Mouse (Mus musculus): ENCODE measurements around the gene Ctsd. TPM values are rescaled to one million over a fixed set of nuclear protein-coding genes. Genes with fewer than 3 reads are reported as not detected.

Ctsd gene
- polyA plus RNA-seq, 1 experiment from 2014 or later = 316 TPM

GRCm38 (mm10) chr7:142375261-142375724, 12.5 kb downstream of the Ctsd start:
- H3K27me3 ChIP-seq (replicated peaks; ENCODE audit: control insufficient read depth, insufficient read depth, low read length) = peaks cover 30% of the 10 kb centered on the region
- no peak overlapping the region for H3K4me3 ChIP-seq (ENCODE audit: low read depth, low read length)
- H3K27ac ChIP-seq (ENCODE audit: low read depth, low read length) = no peak overlapping the region
- no peak overlapping the region for H3K9ac ChIP-seq (ENCODE audit: low read depth, low read length)
- WGBS = 88% methylated on average over 6 of the region's 6 CpGs
- H3K4me2 ChIP-seq = no peak overlapping the region
- no peak for ATAC-seq (replicated peaks; ENCODE audit: low FRiP score)
- H3K9me3 ChIP-seq (ENCODE audit: control insufficient read depth, low read length) = no peaks in the 10 kb centered on the region
- DNase-seq (ENCODE audit: low spot score) = no peak
- peaks cover 33% of the 10 kb centered on the region for H3K36me3 ChIP-seq (ENCODE audit: control insufficient read depth, insufficient read depth, low read length)
- H3K4me1 ChIP-seq (replicated peaks; ENCODE audit: control insufficient read depth, insufficient read depth, low read length) = peaks cover 43% of the 10 kb centered on the region

GRCm38 (mm10) chr7:142374413-142375015, 13.3 kb downstream of the Ctsd start:
- H3K27me3 ChIP-seq (replicated peaks; ENCODE audit: control insufficient read depth, insufficient read depth, low read length) = peaks cover 35% of the 10 kb centered on the region
- no peak overlapping the region for H3K27ac ChIP-seq (ENCODE audit: low read depth, low read length)
- ATAC-seq (replicated peaks; ENCODE audit: low FRiP score) (no peak), DNase-seq (ENCODE audit: low spot score) (no peak)
- 87% methylated on average over 5 of the region's 5 CpGs for WGBS
- peaks cover 36% of the 10 kb centered on the region for H3K4me1 ChIP-seq (replicated peaks; ENCODE audit: control insufficient read depth, insufficient read depth, low read length)
- H3K9ac ChIP-seq (ENCODE audit: low read depth, low read length) = no peak overlapping the region
- no peak overlapping the region for H3K4me2 ChIP-seq
- H3K36me3 ChIP-seq (ENCODE audit: control insufficient read depth, insufficient read depth, low read length) = peaks cover 25% of the 10 kb centered on the region
- H3K9me3 ChIP-seq (ENCODE audit: control insufficient read depth, low read length) = no peaks in the 10 kb centered on the region
- H3K4me3 ChIP-seq (ENCODE audit: low read depth, low read length) = no peak overlapping the region

- 71% methylated on average over 8 of the region's 8 CpGs for WGBS
- Histone ChIP-seq H3K27ac (ENCODE audit: low read depth, low read length) (no peak within 1 kb of the TSS), H3K9me3 (ENCODE audit: control insufficient read depth, low read length) (no peaks in the 10 kb centered on the region), H3K36me3 (ENCODE audit: control insufficient read depth, insufficient read depth, low read length) (peaks cover 18% of the 10 kb centered on the region), H3K9ac (ENCODE audit: low read depth, low read length) (no peak within 1 kb of the TSS), H3K4me1 (replicated peaks; ENCODE audit: control insufficient read depth, insufficient read depth, low read length) (peaks cover 29% of the 10 kb centered on the region), H3K4me3 (ENCODE audit: low read depth, low read length) (no peak within 1 kb of the TSS; the same call in 1 of the 2 replicates), H3K27me3 (replicated peaks; ENCODE audit: control insufficient read depth, insufficient read depth, low read length) (peaks cover 39% of the 10 kb centered on the region), H3K4me2 (peak within 1 kb of the TSS; percentile 86; the same call in 1 of the 2 replicates)
- ATAC-seq (replicated peaks; ENCODE audit: low FRiP score) (no peak), DNase-seq (ENCODE audit: low spot score) (no peak)
Observed at GRCm38 (mm10) chr7:142373641-142374412, 14.0 kb downstream of the Ctsd start, which contains the start of gene Ifitm10. Gene Ifitm10, minus strand, starts transcription at chr7:142373753.

GRCm38 (mm10) chr7:142373039-142373438, 14.8 kb downstream of the Ctsd start:
- no peak for ATAC-seq (replicated peaks; ENCODE audit: low FRiP score)
- no peak overlapping the region for H3K27ac ChIP-seq (ENCODE audit: low read depth, low read length)
- H3K9me3 ChIP-seq (ENCODE audit: control insufficient read depth, low read length) = no peaks in the 10 kb centered on the region
- 74% methylated on average over 5 of the region's 5 CpGs for WGBS
- H3K4me1 ChIP-seq (replicated peaks; ENCODE audit: control insufficient read depth, insufficient read depth, low read length) = peaks cover 21% of the 10 kb centered on the region
- DNase-seq (ENCODE audit: low spot score) = no peak
- H3K27me3 ChIP-seq (replicated peaks; ENCODE audit: control insufficient read depth, insufficient read depth, low read length) = peaks cover 40% of the 10 kb centered on the region
- no peak overlapping the region for H3K9ac ChIP-seq (ENCODE audit: low read depth, low read length)
- no peak overlapping the region for H3K4me2 ChIP-seq
- H3K36me3 ChIP-seq (ENCODE audit: control insufficient read depth, insufficient read depth, low read length) = peaks cover 14% of the 10 kb centered on the region
- H3K4me3 ChIP-seq (ENCODE audit: low read depth, low read length) = no peak overlapping the region

GRCm38 (mm10) chr7:142371768-142372661, 15.8 kb downstream of the Ctsd start:
- H3K4me3 ChIP-seq (ENCODE audit: low read depth, low read length) = peak overlapping the region; percentile 53
- peaks cover 40% of the 10 kb centered on the region for H3K27me3 ChIP-seq (replicated peaks; ENCODE audit: control insufficient read depth, insufficient read depth, low read length)
- ATAC-seq (replicated peaks; ENCODE audit: low FRiP score) (no peak), DNase-seq (ENCODE audit: low spot score) (no peak)
- H3K27ac ChIP-seq (ENCODE audit: low read depth, low read length) = no peak overlapping the region
- H3K4me2 ChIP-seq = peak overlapping the region; percentile 86
- H3K4me1 ChIP-seq (replicated peaks; ENCODE audit: control insufficient read depth, insufficient read depth, low read length) = peaks cover 16% of the 10 kb centered on the region
- peaks cover 10% of the 10 kb centered on the region for H3K36me3 ChIP-seq (ENCODE audit: control insufficient read depth, insufficient read depth, low read length)
- peak overlapping the region; percentile 48 for H3K9ac ChIP-seq (ENCODE audit: low read depth, low read length)
- no peaks in the 10 kb centered on the region for H3K9me3 ChIP-seq (ENCODE audit: control insufficient read depth, low read length)
- 3% methylated on average over 64 of the region's 64 CpGs for WGBS

- Histone ChIP-seq H3K4me3 (ENCODE audit: low read depth, low read length) (peak overlapping the region; percentile 53), H3K9ac (ENCODE audit: low read depth, low read length) (peak overlapping the region; percentile 22; the same call in 1 of the 2 replicates), H3K9me3 (ENCODE audit: control insufficient read depth, low read length) (no peaks in the 10 kb centered on the region), H3K36me3 (ENCODE audit: control insufficient read depth, insufficient read depth, low read length) (peaks cover 6% of the 10 kb centered on the region; the same call in 1 of the 2 replicates), H3K27ac (ENCODE audit: low read depth, low read length) (no peak overlapping the region), H3K4me2 (peak overlapping the region; percentile 86), H3K27me3 (replicated peaks; ENCODE audit: control insufficient read depth, insufficient read depth, low read length) (peaks cover 40% of the 10 kb centered on the region), H3K4me1 (replicated peaks; ENCODE audit: control insufficient read depth, insufficient read depth, low read length) (peaks cover 11% of the 10 kb centered on the region)
- no peak for ATAC-seq (replicated peaks; ENCODE audit: low FRiP score)
- 32% methylated on average over 11 of the region's 11 CpGs for WGBS
- DNase-seq (ENCODE audit: low spot score) = no peak
Observed at GRCm38 (mm10) chr7:142371398-142371767, 16.5 kb downstream of the Ctsd start.

- no peak overlapping the region for H3K4me3 ChIP-seq (ENCODE audit: low read depth, low read length)
- peaks cover 9% of the 10 kb centered on the region for H3K4me1 ChIP-seq (replicated peaks; ENCODE audit: control insufficient read depth, insufficient read depth, low read length)
- no peaks in the 10 kb centered on the region for H3K9me3 ChIP-seq (ENCODE audit: control insufficient read depth, low read length)
- ATAC-seq (replicated peaks; ENCODE audit: low FRiP score) (no peak), DNase-seq (ENCODE audit: low spot score) (no peak)
- H3K9ac ChIP-seq (ENCODE audit: low read depth, low read length) = no peak overlapping the region
- H3K27me3 ChIP-seq (replicated peaks; ENCODE audit: control insufficient read depth, insufficient read depth, low read length) = peaks cover 40% of the 10 kb centered on the region
- 76% methylated on average over 18 of the region's 18 CpGs for WGBS
- H3K27ac ChIP-seq (ENCODE audit: low read depth, low read length) = no peak overlapping the region
- H3K36me3 ChIP-seq (ENCODE audit: control insufficient read depth, insufficient read depth, low read length) = peaks cover 1% of the 10 kb centered on the region; the same call in 1 of the 2 replicates
- no peak overlapping the region; the same call in 1 of the 2 replicates for H3K4me2 ChIP-seq
Observed at GRCm38 (mm10) chr7:142370937-142371336, 16.9 kb downstream of the Ctsd start.

- Histone ChIP-seq H3K4me1 (replicated peaks; ENCODE audit: control insufficient read depth, insufficient read depth, low read length) (peaks cover 9% of the 10 kb centered on the region), H3K4me2 (no peak overlapping the region), H3K36me3 (ENCODE audit: control insufficient read depth, insufficient read depth, low read length) (no peaks in the 10 kb centered on the region), H3K9ac (ENCODE audit: low read depth, low read length) (no peak overlapping the region), H3K27me3 (replicated peaks; ENCODE audit: control insufficient read depth, insufficient read depth, low read length) (peaks cover 40% of the 10 kb centered on the region), H3K27ac (ENCODE audit: low read depth, low read length) (no peak overlapping the region), H3K9me3 (ENCODE audit: control insufficient read depth, low read length) (no peaks in the 10 kb centered on the region), H3K4me3 (ENCODE audit: low read depth, low read length) (no peak overlapping the region)
- WGBS = 68% methylated on average over 6 of the region's 6 CpGs
- ATAC-seq (replicated peaks; ENCODE audit: low FRiP score) (no peak), DNase-seq (ENCODE audit: low spot score) (no peak)
Observed at GRCm38 (mm10) chr7:142369820-142370219, 18.0 kb downstream of the Ctsd start.

Measured in liver, embryonic 11.5 days (tissue).